Mouse (Mus musculus) ES-E14 (cell line): ENCODE data around the gene Agxt2. TPM values are rescaled to one million over a fixed set of nuclear protein-coding genes. Genes with fewer than 3 reads are reported as not detected.

Experiments used
- DNase-seq: peaks from one replicate; pipeline ENCODE4 v3.0.0-alpha.2; 2013; ENCODE audit warnings: low read depth, low spot score
- H3K27ac ChIP-seq: 2 replicates; pipeline ENCODE4 v1.5.1; 2012; ENCODE audit warnings: low read depth, mild to moderate bottlenecking, low read length, moderate library complexity, mixed read lengths; ENCODE audit not compliant: poor library complexity, insufficient read depth, severe bottlenecking
- H3K36me3 ChIP-seq: 2 replicates; pipeline ENCODE4 v1.6.1; 2012; ENCODE audit warnings: mild to moderate bottlenecking, low read length, moderate library complexity, mixed read lengths; ENCODE audit not compliant: control insufficient read depth, poor library complexity, insufficient read depth, severe bottlenecking
- H3K4me1 ChIP-seq, 2 experiments: fragments of 150-350 bp in 1 of 2; sonication (generic) in 1 of 2; 2 replicates each; pipeline ENCODE4 v1.6.1; 2012; ENCODE audit warnings: low read length in 2 of 2, mild to moderate bottlenecking in 1 of 2, mixed read lengths in 1 of 2; ENCODE audit not compliant: control insufficient read depth in 2 of 2, insufficient read depth in 2 of 2, poor library complexity in 1 of 2
- H3K4me3 ChIP-seq, 2 experiments: fragments of 150-350 bp in 1 of 2; sonication (generic) in 1 of 2; 2 replicates each; pipeline ENCODE4 v1.5.1; 2012; ENCODE audit warnings: low read length in 2 of 2, low read depth in 1 of 2, mild to moderate bottlenecking in 1 of 2, mixed read lengths in 1 of 2; ENCODE audit not compliant: insufficient read depth in 1 of 2, poor library complexity in 1 of 2, severe bottlenecking in 1 of 2
- H3K9ac ChIP-seq: 2 replicates; pipeline ENCODE4 v1.6.1; 2012; ENCODE audit warnings: low read depth, mild to moderate bottlenecking, low read length, mixed read lengths; ENCODE audit not compliant: poor library complexity, insufficient read depth, severe bottlenecking
- H3K9me3 ChIP-seq: fragments of 150-350 bp; sonication (generic); 2 replicates; pipeline ENCODE4 v1.6.1; 2012; ENCODE audit warnings: low read depth, mild to moderate bottlenecking, low read length; ENCODE audit not compliant: control insufficient read depth, insufficient read depth
- CHD2 ChIP-seq: IDR thresholded peaks from 2 replicates; pipeline ENCODE4 v1.6.1; 2014; ENCODE audit warnings: mild to moderate bottlenecking, low read depth, low read length, inconsistent platforms
- HCFC1 ChIP-seq: IDR thresholded peaks from 2 replicates; pipeline ENCODE4 v1.6.1; 2012; ENCODE audit warnings: low read length, inconsistent platforms, borderline replicate concordance; ENCODE audit not compliant: insufficient read depth
- MAFK ChIP-seq: IDR thresholded peaks from 2 replicates; pipeline ENCODE4 v1.6.1; 2014; ENCODE audit warnings: mild to moderate bottlenecking, low read depth, low read length, inconsistent platforms; ENCODE audit not compliant: insufficient read depth
- ZC3H11A ChIP-seq: IDR thresholded peaks from 2 replicates; pipeline ENCODE4 v1.6.1; 2012; ENCODE audit warnings: low read depth, mild to moderate bottlenecking, inconsistent platforms, low read length, borderline replicate concordance
- ZNF384 ChIP-seq: IDR thresholded peaks from 2 replicates; pipeline ENCODE4 v1.6.1; 2012; ENCODE audit warnings: low read depth, low read length, inconsistent platforms
- in situ Hi-C, 2 experiments: fragments of 600-800 bp; cut with MboI; formaldehyde crosslinking; loops; one replicate each; pipeline ENCODE4 v1.15.1; 2025; ENCODE audit warnings: low sequenced_read_pairs in 2 of 2, inconsistent platforms in 1 of 2; ENCODE audit not compliant: unreplicated experiment in 2 of 2
- total RNA-seq: library from RNA; depleted of rRNA; stranded (reverse); fragments of 300-350 nt; gene quantifications from 2 replicates; pipeline ENCODE4 v1.2.3, GENCODE M21; 2012

Agxt2 gene
- total RNA-seq, 1 experiment: not detected

- H3K9me3 ChIP-seq: no peaks in the 10 kb centered on the region
- no peak overlapping the region for H3K27ac ChIP-seq
- no peak overlapping the region for H3K4me3 ChIP-seq
- in situ Hi-C loops: no loop called here
- no peaks in the 10 kb centered on the region for H3K4me1 ChIP-seq
- H3K9ac ChIP-seq: no peak overlapping the region
- DNase-seq: no peak
- no peaks in the 10 kb centered on the region for H3K36me3 ChIP-seq
- TF ChIP-seq ZC3H11A (no peak), ZNF384 (0 out of 2 replicates have a peak, but pooled peaks have one; percentile 11)
Measured at GRCm38 (mm10) chr15:10421138-10421784, 62.9 kb downstream of the Agxt2 start.

- in situ Hi-C loops: no loop called here
- no peak overlapping the region for H3K9ac ChIP-seq
- TF ChIP-seq HCFC1 (no peak), MAFK (no peak), ZC3H11A (no peak), ZNF384 (no peak), CHD2 (no peak)
- no peak overlapping the region for H3K4me3 ChIP-seq
- DNase-seq: no peak
- H3K9me3 ChIP-seq: no peaks in the 10 kb centered on the region
- H3K27ac ChIP-seq: no peak overlapping the region
- H3K36me3 ChIP-seq: no peaks in the 10 kb centered on the region
- H3K4me1 ChIP-seq: no peaks in the 10 kb centered on the region
Measured at GRCm38 (mm10) chr15:10421785-10422144, 63.4 kb downstream of the Agxt2 start.

DNA sequence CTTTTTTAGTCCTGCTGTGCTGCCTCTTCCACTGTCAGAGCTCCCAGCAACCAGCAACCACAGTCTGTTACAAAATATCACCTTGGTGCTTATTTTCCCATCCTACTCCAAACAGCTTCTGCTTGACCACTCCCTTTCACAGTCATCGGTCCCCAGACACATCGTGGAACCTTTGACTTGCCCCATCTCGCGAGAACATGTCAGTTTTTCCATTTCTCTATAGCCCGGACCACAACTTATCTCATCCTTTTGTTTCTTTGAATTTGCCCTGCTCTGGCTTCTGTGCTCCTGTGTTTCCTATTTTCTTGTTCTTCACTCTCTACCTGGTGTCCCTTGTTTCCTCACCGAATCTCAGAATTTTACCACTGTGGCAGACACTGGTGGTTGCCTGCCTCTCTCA lies 67.8 kb downstream of the Agxt2 start:
- Histone ChIP-seq H3K4me1 (no peaks in the 10 kb centered on the region), H3K27ac (no peak overlapping the region), H3K4me3 (no peak overlapping the region), H3K9me3 (no peaks in the 10 kb centered on the region), H3K9ac (no peak overlapping the region), H3K36me3 (no peaks in the 10 kb centered on the region)
- DNase-seq: no peak
- TF ChIP-seq MAFK: no peak
- no peak for TF ChIP-seq ZC3H11A
- TF ChIP-seq ZNF384: no peak
- TF ChIP-seq HCFC1: no peak
- TF ChIP-seq CHD2: peak; percentile 67; the same call in 1 of the 2 replicates
- in situ Hi-C loops: no loop called here

- in situ Hi-C loops: no loop called here
- DNase-seq: no peak
- Histone ChIP-seq H3K4me3 (no peak overlapping the region), H3K9me3 (no peaks in the 10 kb centered on the region), H3K27ac (no peak overlapping the region), H3K36me3 (no peaks in the 10 kb centered on the region), H3K9ac (no peak overlapping the region), H3K4me1 (no peaks in the 10 kb centered on the region)
- TF ChIP-seq ZNF384 (no peak), ZC3H11A (no peak), CHD2 (no peak), HCFC1 (no peak), MAFK (no peak)
Measured at GRCm38 (mm10) chr15:10426545-10427266, 68.4 kb downstream of the Agxt2 start.

GRCm38 (mm10) chr15:10436893-10437292 lies 78.6 kb downstream of the Agxt2 start:
- H3K27ac ChIP-seq: no peak overlapping the region

More at GRCm38 (mm10) chr15:10436893-10437292, 78.6 kb downstream of the Agxt2 start:
- no peak for DNase-seq
- no peaks in the 10 kb centered on the region; a peak in 1 of 4 replicates for H3K4me1 ChIP-seq
- in situ Hi-C loops: no loop called here
- H3K4me3 ChIP-seq: no peak overlapping the region
- no peaks in the 10 kb centered on the region for H3K9me3 ChIP-seq
- H3K9ac ChIP-seq: no peak overlapping the region
- peaks cover 4% of the 10 kb centered on the region for H3K36me3 ChIP-seq
- no peak for TF ChIP-seq ZC3H11A
- TF ChIP-seq ZNF384: no peak
